Mouse (Mus musculus): ENCODE results near the gene Abi3. TPM values are rescaled to one million over a fixed set of nuclear protein-coding genes. Genes with fewer than 3 reads are reported as not detected.
"Not testable (repeated sequence)": the region's sequence is repeated elsewhere in the genome, so short reads cannot be mapped to it uniquely, and the experiment has no call there.

Gene Abi3
- 10 to 100 TPM in 2 of 4 experiments, 1 to 10 TPM in 2; 5.0 to 38.5 (median 21.7) TPM for total RNA-seq (2022)

GRCm38 (mm10) chr11:95842074-95842681 lies at the start of gene Abi3:
Abi3 (minus strand) TSS chr11:95842476.
- no peak for DNase-seq (ENCODE audit: low spot score in 2 of 2)

GRCm38 (mm10) chr11:95890462-95891051 lies 48.3 kb upstream of the Abi3 start:
- DNase-seq (ENCODE audit: low spot score in 2 of 2) = no peak

- DNase-seq (ENCODE audit: low spot score in 2 of 2) = not testable (repeated sequence)
These were observed 37.6 kb upstream of the Abi3 start for GRCm38 (mm10) chr11:95879861-95880260.

- peak in 1 of 2 experiments; percentile 17 for DNase-seq (ENCODE audit: low spot score in 2 of 2)
These were observed 34.0 kb upstream of the Abi3 start for GRCm38 (mm10) chr11:95876296-95876695.

- DNase-seq (ENCODE audit: low spot score in 2 of 2) = no peak
These were observed 33.5 kb upstream of the Abi3 start for GRCm38 (mm10) chr11:95875804-95876203.

GRCm38 (mm10) chr11:95869918-95870470 lies 27.7 kb upstream of the Abi3 start:
- no peak for DNase-seq (ENCODE audit: low spot score in 2 of 2)

- no peak for DNase-seq (ENCODE audit: low spot score in 2 of 2)
These were observed 27.2 kb upstream of the Abi3 start for GRCm38 (mm10) chr11:95869442-95869841.

GRCm38 (mm10) chr11:95861397-95861796 lies 19.1 kb upstream of the Abi3 start:
- no peak for DNase-seq (ENCODE audit: low spot score in 2 of 2)

GRCm38 (mm10) chr11:95860071-95860490 lies 17.8 kb upstream of the Abi3 start:
- DNase-seq (ENCODE audit: low spot score in 2 of 2) = no peak

- no peak for DNase-seq (ENCODE audit: low spot score in 2 of 2)
These were observed 17.2 kb upstream of the Abi3 start for GRCm38 (mm10) chr11:95859468-95859855.

GRCm38 (mm10) chr11:95858528-95859467 lies 16.5 kb upstream of the Abi3 start:
- DNase-seq (ENCODE audit: low spot score in 2 of 2) = peak; percentile 96 to 98

GRCm38 (mm10) chr11:95857716-95858527 lies 15.6 kb upstream of the Abi3 start:
- DNase-seq (ENCODE audit: low spot score in 2 of 2) = no peak

- DNase-seq (ENCODE audit: low spot score in 2 of 2) = no peak
These were observed 15.0 kb upstream of the Abi3 start for GRCm38 (mm10) chr11:95857306-95857705.

- DNase-seq (ENCODE audit: low spot score in 2 of 2) = peak in 1 of 2 experiments; percentile 30
These were observed 11.4 kb upstream of the Abi3 start for GRCm38 (mm10) chr11:95853684-95854083.

GRCm38 (mm10) chr11:95850898-95851297 lies 8.6 kb upstream of the Abi3 start:
- DNase-seq (ENCODE audit: low spot score in 2 of 2) = no peak

- no peak for DNase-seq (ENCODE audit: low spot score in 2 of 2)
These were observed 2.7 kb upstream of the Abi3 start for GRCm38 (mm10) chr11:95844935-95845334.

- no peak for DNase-seq (ENCODE audit: low spot score in 2 of 2)
These were observed 1.2 kb upstream of the Abi3 start for GRCm38 (mm10) chr11:95843421-95843950.

- DNase-seq (ENCODE audit: low spot score in 2 of 2) = no peak
These were observed 677 bp upstream of the Abi3 start for GRCm38 (mm10) chr11:95842953-95843352.

GRCm38 (mm10) chr11:95841498-95841830 lies 812 bp downstream of the Abi3 start:
- DNase-seq (ENCODE audit: low spot score in 2 of 2) = no peak

GRCm38 (mm10) chr11:95840694-95841497 lies 1.4 kb downstream of the Abi3 start:
- no peak for DNase-seq (ENCODE audit: low spot score in 2 of 2)
